12 mouse cellular contexts compared by ENCODE assay signal in genomic region chr4:139716477-139717169, GRCm38 (mm10).
DNase-seq lines count a peak whose midpoint lies in the region; ATAC-seq and TF ChIP-seq lines count a peak whose summit lies in the region.
"Had no signal": no experiment of that assay in that cellular context is flagged by ENCODE, and none has a peak within 500 bp of the region (broad histone marks: within the 10 kb centered on the region; RNA-seq: fewer than 3 reads in every experiment).

No protein-coding gene starts in this region.

- WGBS in forebrain, embryonic 10.5 days, result 86% methylated on average over 10 of the region's 10 CpGs
- 81% methylated on average over 10 of the region's 10 CpGs for WGBS in forebrain, embryonic 15.5 days
- 64% methylated on average over 10 of the region's 10 CpGs for WGBS in liver, embryonic 12.5 days (ENCODE audit: insufficient replicate concordance)
- 73% methylated on average over 10 of the region's 10 CpGs for WGBS in liver, postnatal 0 days (ENCODE audit: insufficient replicate concordance)

- ATAC-seq in forebrain, embryonic 15.5 days (replicated peaks), result no peak
- no peak for ATAC-seq in liver, embryonic 12.5 days
- ATAC-seq in liver, postnatal 0 days, result no peak
- ATAC-seq: forebrain, embryonic 13.5 days had no signal

- DNase-seq in forebrain, embryonic 10.5 days (ENCODE audit: extremely low spot score, low spot score), result no peak
- DNase-seq in adipocyte (ENCODE audit: low spot score), result peak; percentile 9
- DNase-seq in layer of hippocampus, adult 18-20 months (ENCODE audit: low spot score in 2 of 2), result peak; percentile 64 to 79
- peak; percentile 55 to 65 for DNase-seq in right cerebral cortex, adult 2 months (ENCODE audit: low spot score in 2 of 2)
- DNase-seq in spleen, postnatal 36 days (ENCODE audit: low spot score in 2 of 2), result no peak
- no peak for DNase-seq in liver, postnatal 0 days
- DNase-seq: thymus, adult 18-20 months had no signal

- TF ChIP-seq EP300 in liver, postnatal 0 days (IDR thresholded peaks at IDR 0.05; ENCODE audit: low read depth), result no peak

- no peak overlapping the region for H3K4me2 ChIP-seq in forebrain, embryonic 15.5 days (replicated peaks)
- H3K4me2 ChIP-seq in liver, embryonic 12.5 days, result no peak overlapping the region
- no peak overlapping the region for H3K4me2 ChIP-seq in liver, postnatal 0 days (ENCODE audit: low read depth, low read length)
- H3K4me2 ChIP-seq: forebrain, embryonic 13.5 days; heart, embryonic 11.5 days; lung, embryonic 15.5 days had no signal

- peaks cover 18% of the 10 kb centered on the region for H3K4me1 ChIP-seq in forebrain, embryonic 10.5 days
- no peaks in the 10 kb centered on the region for H3K4me1 ChIP-seq in forebrain, embryonic 15.5 days
- no peaks in the 10 kb centered on the region for H3K4me1 ChIP-seq in liver, embryonic 12.5 days
- no peaks in the 10 kb centered on the region for H3K4me1 ChIP-seq in liver, postnatal 0 days (ENCODE audit: insufficient read depth)
- H3K4me1 ChIP-seq: forebrain, embryonic 13.5 days; lung, embryonic 15.5 days had no signal

- no peak overlapping the region for H3K4me3 ChIP-seq in forebrain, embryonic 10.5 days
- H3K4me3 ChIP-seq in forebrain, embryonic 15.5 days, result no peak overlapping the region
- H3K4me3 ChIP-seq in liver, embryonic 12.5 days, result no peak overlapping the region
- no peak overlapping the region for H3K4me3 ChIP-seq in liver, postnatal 0 days (ENCODE audit: low read depth, low read length)
- H3K4me3 ChIP-seq: forebrain, embryonic 13.5 days; lung, embryonic 15.5 days had no signal

- peak overlapping the region; percentile 13; the same call in 1 of the 2 replicates for H3K27ac ChIP-seq in forebrain, embryonic 10.5 days
- no peak overlapping the region for H3K27ac ChIP-seq in forebrain, embryonic 15.5 days (replicated peaks)
- no peak overlapping the region for H3K27ac ChIP-seq in liver, embryonic 12.5 days
- H3K27ac ChIP-seq in liver, postnatal 0 days (ENCODE audit: low read depth), result no peak overlapping the region
- H3K27ac ChIP-seq: forebrain, embryonic 13.5 days; lung, embryonic 15.5 days had no signal

- H3K9me3 ChIP-seq in forebrain, embryonic 10.5 days, result no peaks in the 10 kb centered on the region
- H3K9me3 ChIP-seq in forebrain, embryonic 15.5 days, result no peaks in the 10 kb centered on the region
- H3K9me3 ChIP-seq in liver, embryonic 12.5 days (replicated peaks), result no peaks in the 10 kb centered on the region
- H3K9me3 ChIP-seq in liver, postnatal 0 days (ENCODE audit: low read length), result no peaks in the 10 kb centered on the region
- H3K9me3 ChIP-seq: forebrain, embryonic 13.5 days; lung, embryonic 15.5 days had no signal

- no peak overlapping the region for H3K9ac ChIP-seq in forebrain, embryonic 15.5 days (replicated peaks)
- H3K9ac ChIP-seq in liver, embryonic 12.5 days, result no peak overlapping the region
- no peak overlapping the region for H3K9ac ChIP-seq in liver, postnatal 0 days (replicated peaks)
- H3K9ac ChIP-seq: forebrain, embryonic 13.5 days; lung, embryonic 15.5 days had no signal

- no peaks in the 10 kb centered on the region for H3K36me3 ChIP-seq in forebrain, embryonic 10.5 days (replicated peaks)
- H3K36me3 ChIP-seq in forebrain, embryonic 15.5 days, result no peaks in the 10 kb centered on the region
- no peaks in the 10 kb centered on the region for H3K36me3 ChIP-seq in liver, embryonic 12.5 days
- no peaks in the 10 kb centered on the region for H3K36me3 ChIP-seq in liver, postnatal 0 days (replicated peaks; ENCODE audit: insufficient read depth, low read length)
- H3K36me3 ChIP-seq: lung, embryonic 15.5 days had no signal

- peaks cover 34% of the 10 kb centered on the region for H3K27me3 ChIP-seq in forebrain, embryonic 10.5 days (ENCODE audit: poor library complexity, severe bottlenecking)
- H3K27me3 ChIP-seq in forebrain, embryonic 15.5 days, result no peaks in the 10 kb centered on the region
- peaks cover 13% of the 10 kb centered on the region for H3K27me3 ChIP-seq in liver, embryonic 12.5 days (replicated peaks)
- H3K27me3 ChIP-seq in liver, postnatal 0 days (ENCODE audit: insufficient read depth, low read length), result no peaks in the 10 kb centered on the region
- H3K27me3 ChIP-seq: lung, embryonic 15.5 days had no signal

- TF ChIP-seq CTCF in liver, postnatal 0 days (IDR thresholded peaks at IDR 0.05; ENCODE audit: low read depth), result no peak

Comparison
In these comparisons a context has a peak if more than half of its experiments do, and no peak if none do; other contexts are left out.
1. DNase-seq: peak in adipocyte (single experiment), layer of hippocampus, adult 18-20 months (2 of 2) and right cerebral cortex, adult 2 months (2 of 2); none in forebrain, embryonic 10.5 days (single experiment), spleen, postnatal 36 days (0 of 2) and liver, postnatal 0 days (single experiment).